Mouse (Mus musculus): ENCODE data around the gene Cdh24. TPM values are rescaled to one million over a fixed set of nuclear protein-coding genes. Genes with fewer than 3 reads are reported as not detected.

The Cdh24 gene
- 13.5 TPM for total RNA-seq (2023)

GRCm38 (mm10) chr14:54641305-54641969 is at the start of gene Cdh24:
Cdh24 (minus strand) TSS chr14:54641364.

GRCm38 (mm10) chr14:54686522-54687143 is 45.5 kb upstream of the Cdh24 start, which contains the start of gene Acin1:
Acin1 (minus strand) TSS chr14:54686931.

GRCm38 (mm10) chr14:54686063-54686521 is 44.9 kb upstream of the Cdh24 start, which contains the start of gene 1700123O20Rik:
1700123O20Rik (plus strand) TSS chr14:54686216.

GRCm38 (mm10) chr14:54640946-54641304 is 239 bp downstream of the Cdh24 start, which contains the start of gene Gm17606:
Gm17606 (plus strand) TSS chr14:54640952.

GRCm38 (mm10) chr14:54621133-54621532 is 20.0 kb downstream of the Cdh24 start, which contains the start of gene Psmb11:
Psmb11 (plus strand) TSS chr14:54621433.

GRCm38 (mm10) chr14:54617897-54618365 is 23.2 kb downstream of the Cdh24 start, which contains the start of gene Psmb5:
Psmb5 (minus strand) TSS chr14:54618022.

GRCm38 (mm10) chr14:54605752-54606321 is 35.3 kb downstream of the Cdh24 start, which contains the start of gene 4931414P19Rik:
4931414P19Rik (minus strand) TSS chr14:54605993.

Other genes with a start within 250 kb of the Cdh24 start
- 3.4 TPM for gene Slc7a7, start 223.6 kb downstream of the Cdh24 start, total RNA-seq (2023)
- 76.1 TPM for gene Mrpl52, start 214.5 kb downstream of the Cdh24 start, total RNA-seq (2023)
- 1.2 TPM for gene Mmp14, start 209.8 kb downstream of the Cdh24 start, total RNA-seq (2023)
- 138 TPM for gene Lrp10, start 177.2 kb downstream of the Cdh24 start, total RNA-seq (2023)
- gene Rem2, start 165.3 kb downstream of the Cdh24 start, total RNA-seq (2023): 0.41 TPM
- 29.1 TPM for gene Prmt5, start 123.8 kb downstream of the Cdh24 start, total RNA-seq (2023)
- gene Haus4, start 86.7 kb downstream of the Cdh24 start, total RNA-seq (2023): 18.8 TPM
- not detected for gene Ajuba, start 63.8 kb downstream of the Cdh24 start, total RNA-seq (2023)
- 3.2 TPM for gene 4931414P19Rik, start 35.4 kb downstream of the Cdh24 start, total RNA-seq (2023)
- gene Psmb5, start 23.3 kb downstream of the Cdh24 start, total RNA-seq (2023): 42.9 TPM
- gene Psmb11, start 19.9 kb downstream of the Cdh24 start, total RNA-seq (2023): not detected
- gene Gm17606, start 412 bp downstream of the Cdh24 start, total RNA-seq (2023): not detected
- gene 1700123O20Rik, start 44.9 kb upstream of the Cdh24 start, total RNA-seq (2023): 34.4 TPM
- gene Acin1, start 45.6 kb upstream of the Cdh24 start, total RNA-seq (2023): 601 TPM
- gene Gm29776, start 57.5 kb upstream of the Cdh24 start, total RNA-seq (2023): not detected
- not detected for gene Cebpe, start 70.8 kb upstream of the Cdh24 start, total RNA-seq (2023)
- gene Slc7a8, start 140.6 kb upstream of the Cdh24 start, total RNA-seq (2023): 0.85 TPM
- gene Rnf212b, start 172.8 kb upstream of the Cdh24 start, total RNA-seq (2023): not detected
- gene Homez, start 229.6 kb upstream of the Cdh24 start, total RNA-seq (2023): 3.3 TPM
- gene Ppp1r3e, start 236.2 kb upstream of the Cdh24 start, total RNA-seq (2023): 17.4 TPM
- 1.4 TPM for gene Bcl2l2, start 242.0 kb upstream of the Cdh24 start, total RNA-seq (2023)
- gene Gm20521, start 242.1 kb upstream of the Cdh24 start, total RNA-seq (2023): not detected